Mouse (Mus musculus) bone marrow macrophage, adult 2 months (primary cell): ENCODE measurements around the gene Nme7. TPM values are rescaled to one million over a fixed set of nuclear protein-coding genes. Genes with fewer than 3 reads are reported as not detected.

Experiments
- H3K27ac ChIP-seq: 2 replicates; pipeline ENCODE4 v1.5.1; 2012; ENCODE audit warnings: low read depth, low read length; ENCODE audit not compliant: insufficient read depth
- H3K4me1 ChIP-seq: 2 replicates; pipeline ENCODE4 v1.6.1; 2012; ENCODE audit warnings: low read length; ENCODE audit not compliant: control insufficient read depth, insufficient read depth
- H3K4me3 ChIP-seq: 2 replicates; pipeline ENCODE4 v1.5.1; 2012; ENCODE audit warnings: mild to moderate bottlenecking, low read length, moderate library complexity; ENCODE audit not compliant: insufficient read depth
- CTCF ChIP-seq: IDR thresholded peaks from 2 replicates; pipeline ENCODE4 v1.5.1; 2012; ENCODE audit warnings: low read depth, mild to moderate bottlenecking, low read length, moderate library complexity
- POLR2A ChIP-seq: IDR thresholded peaks from 2 replicates; pipeline ENCODE4 v1.6.1; 2012; ENCODE audit warnings: mild to moderate bottlenecking, low read depth, low read length, borderline replicate concordance
- polyA plus RNA-seq: library from polyadenylated mRNA; stranded (reverse); fragments of >200 nt; gene quantifications from 2 replicates; pipeline ENCODE4 v1.2.4, GENCODE M21; 2012; ENCODE audit not compliant: missing spikeins, insufficient read depth, insufficient read length

The Nme7 gene
- polyA plus RNA-seq, 1 experiment = 16.0 TPM

DNA sequence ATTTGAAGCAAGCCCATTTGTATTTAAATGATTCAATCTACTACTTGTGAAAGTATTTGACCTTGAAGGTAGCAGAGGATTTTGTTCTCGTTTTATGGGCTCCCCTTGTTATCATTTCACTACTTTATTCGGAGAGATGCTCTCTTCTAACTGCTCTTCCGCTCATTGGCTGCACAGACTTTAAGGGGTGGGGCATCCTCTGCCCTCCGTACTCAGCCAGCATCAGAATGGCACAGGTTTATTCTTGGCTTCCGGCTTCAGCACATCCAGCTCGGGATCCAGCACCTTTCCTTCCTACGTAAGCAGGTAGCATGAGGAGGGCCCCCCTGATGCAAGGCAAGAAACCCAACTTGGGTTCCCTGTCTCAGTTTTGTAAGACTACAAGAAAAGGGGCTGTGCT is 69.1 kb downstream of the Nme7 start:
- no peak overlapping the region for H3K4me3 ChIP-seq
- TF ChIP-seq POLR2A (no peak), CTCF (no peak)
- no peak overlapping the region for H3K27ac ChIP-seq
- no peaks in the 10 kb centered on the region for H3K4me1 ChIP-seq

DNA sequence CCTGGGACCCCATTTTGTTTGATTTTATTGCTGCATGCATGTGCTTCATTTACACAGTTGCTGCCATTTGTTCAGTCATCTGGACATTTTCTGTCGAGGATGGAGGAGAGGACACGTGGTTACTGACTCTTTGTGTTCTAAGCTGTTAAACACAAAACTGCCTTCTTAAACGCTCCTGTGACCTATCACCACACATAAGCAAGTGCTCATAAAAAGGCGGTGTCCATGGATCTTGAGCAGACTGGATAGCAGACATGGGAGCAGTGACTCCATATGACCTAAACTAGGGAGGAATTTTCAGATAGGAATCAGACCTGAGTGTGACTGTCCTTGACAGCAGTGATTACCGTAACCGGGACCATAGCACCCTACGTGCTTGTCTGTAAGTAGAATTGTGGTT is 70.1 kb downstream of the Nme7 start:
- Histone ChIP-seq H3K27ac (no peak overlapping the region), H3K4me1 (no peaks in the 10 kb centered on the region), H3K4me3 (no peak overlapping the region)
- TF ChIP-seq CTCF (no peak), POLR2A (no peak)

DNA sequence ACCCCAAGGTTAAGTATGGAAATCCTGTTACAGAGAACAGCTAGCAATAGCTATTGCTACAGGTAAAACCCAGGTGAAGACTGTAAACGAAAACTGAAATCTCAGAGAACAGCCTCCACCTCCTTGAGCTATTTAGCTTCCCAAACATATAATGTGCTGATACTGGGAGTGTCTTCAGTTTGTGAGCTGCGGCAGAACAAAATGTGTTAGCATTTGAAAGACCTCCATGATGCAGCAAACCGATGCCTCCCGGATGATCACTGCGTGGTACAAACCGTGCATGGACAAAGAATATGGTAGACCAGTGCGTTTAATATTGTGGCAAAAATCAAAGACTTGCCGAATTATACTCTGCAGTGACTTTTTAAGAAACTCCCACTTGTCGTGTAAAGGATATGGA is 71.7 kb downstream of the Nme7 start:
- Histone ChIP-seq H3K4me1 (no peaks in the 10 kb centered on the region), H3K4me3 (no peak overlapping the region), H3K27ac (no peak overlapping the region)
- TF ChIP-seq POLR2A (no peak), CTCF (no peak)

DNA sequence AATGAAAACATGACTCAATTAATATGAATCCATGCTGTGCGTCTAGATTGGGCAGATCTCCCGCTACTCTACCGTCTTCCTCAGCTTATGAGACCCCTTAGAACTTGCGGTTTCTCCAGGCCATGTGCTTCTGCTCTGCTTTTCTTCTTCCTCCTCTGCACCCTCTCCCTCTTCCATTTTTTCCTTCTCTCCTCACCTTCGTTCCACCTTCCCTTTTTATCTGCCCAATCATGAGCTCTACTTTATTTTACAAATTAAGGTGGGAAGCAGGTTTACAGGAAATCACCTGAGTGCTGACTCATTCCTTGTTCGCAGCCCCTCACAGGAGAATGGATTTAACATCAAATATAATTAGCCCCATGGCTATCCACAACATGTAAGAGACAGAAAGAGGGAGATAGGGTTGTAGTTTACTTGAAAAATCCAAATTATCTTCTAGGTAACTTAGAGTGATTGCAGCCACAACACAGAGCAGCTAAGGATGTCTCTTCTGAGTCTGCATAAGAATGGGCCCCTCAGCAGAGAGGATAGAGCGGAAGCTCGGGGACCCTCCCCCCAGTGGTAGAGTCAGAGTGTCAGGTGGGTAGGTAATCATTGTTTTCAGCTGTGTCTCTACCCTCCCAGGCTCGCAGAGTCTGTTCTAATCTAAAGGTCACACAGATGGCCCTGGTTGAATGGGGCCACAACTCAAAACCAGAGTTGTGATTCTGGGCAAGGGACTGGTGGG is 73.0 kb downstream of the Nme7 start:
- TF ChIP-seq CTCF (no peak), POLR2A (no peak)
- Histone ChIP-seq H3K27ac (no peak overlapping the region), H3K4me3 (no peak overlapping the region), H3K4me1 (no peaks in the 10 kb centered on the region)

GRCm38 (mm10) chr1:164383621-164384020 is 79.7 kb downstream of the Nme7 start:
- Histone ChIP-seq H3K4me3 (no peak overlapping the region), H3K27ac (no peak overlapping the region), H3K4me1 (no peaks in the 10 kb centered on the region)
- TF ChIP-seq CTCF = no peak
- TF ChIP-seq POLR2A = no peak

- Histone ChIP-seq H3K4me1 (peaks cover 1% of the 10 kb centered on the region; the same call in 1 of the 2 replicates), H3K4me3 (no peak overlapping the region), H3K27ac (no peak overlapping the region)
- no peak for TF ChIP-seq CTCF
- TF ChIP-seq POLR2A = no peak
Measured at GRCm38 (mm10) chr1:164384354-164384753, 80.4 kb downstream of the Nme7 start.

- Histone ChIP-seq H3K4me1 (peaks cover 6% of the 10 kb centered on the region), H3K4me3 (no peak overlapping the region), H3K27ac (no peak overlapping the region)
- no peak for TF ChIP-seq CTCF
- TF ChIP-seq POLR2A = no peak
Measured at GRCm38 (mm10) chr1:164384972-164385371, 81.1 kb downstream of the Nme7 start.

GRCm38 (mm10) chr1:164389743-164390142 is 85.8 kb downstream of the Nme7 start:
- no peak overlapping the region for H3K27ac ChIP-seq
- TF ChIP-seq POLR2A (no peak), CTCF (no peak)
- no peak overlapping the region for H3K4me3 ChIP-seq
- H3K4me1 ChIP-seq = peaks cover 6% of the 10 kb centered on the region

- Histone ChIP-seq H3K4me3 (no peak overlapping the region), H3K4me1 (peaks cover 6% of the 10 kb centered on the region), H3K27ac (no peak overlapping the region)
- TF ChIP-seq CTCF = no peak
- no peak for TF ChIP-seq POLR2A
Measured at GRCm38 (mm10) chr1:164392176-164392575, 88.3 kb downstream of the Nme7 start.

GRCm38 (mm10) chr1:164395131-164395780 is 91.3 kb downstream of the Nme7 start:
- H3K27ac ChIP-seq = no peak overlapping the region
- TF ChIP-seq POLR2A = no peak
- no peak for TF ChIP-seq CTCF
- H3K4me3 ChIP-seq = no peak overlapping the region
- peaks cover 6% of the 10 kb centered on the region for H3K4me1 ChIP-seq
